ENCODE assay signal across 20 mouse cellular contexts in genomic region chr15:6323577-6323976, GRCm38 (mm10). TPM values are rescaled to one million over a fixed set of nuclear protein-coding genes. Genes with fewer than 3 reads are reported as not detected.
DNase-seq lines count a peak whose midpoint lies in the region; ATAC-seq and TF ChIP-seq lines count a peak whose summit lies in the region.
"Had no signal": no experiment of that assay in that cellular context is flagged by ENCODE, and none has a peak within 500 bp of the region (broad histone marks: within the 10 kb centered on the region; RNA-seq: fewer than 3 reads in every experiment).

No protein-coding gene starts in this region.

- H3K4me2 ChIP-seq in embryonic facial prominence, embryonic 14.5 days (ENCODE audit: low read depth, low read length), result no peak overlapping the region
- H3K4me2 ChIP-seq in lung, embryonic 14.5 days, result no peak overlapping the region
- H3K4me2 ChIP-seq in intestine, embryonic 16.5 days (ENCODE audit: low read depth, low read length), result no peak overlapping the region
- H3K4me2 ChIP-seq: stomach, embryonic 15.5 days had no signal

- H3K27ac ChIP-seq in embryonic facial prominence, embryonic 14.5 days (replicated peaks; ENCODE audit: low read depth, low read length), result no peak overlapping the region
- no peak overlapping the region for H3K27ac ChIP-seq in embryonic facial prominence, embryonic 10.5 days (replicated peaks)
- no peak overlapping the region for H3K27ac ChIP-seq in lung, embryonic 14.5 days (ENCODE audit: low read depth)
- no peak overlapping the region for H3K27ac ChIP-seq in intestine, embryonic 16.5 days (ENCODE audit: low read length)
- no peak overlapping the region for H3K27ac ChIP-seq in heart, embryonic 10.5 days
- H3K27ac ChIP-seq: hindbrain, embryonic 10.5 days; liver, embryonic 14.5 days; stomach, embryonic 15.5 days had no signal

- H3K36me3 ChIP-seq in embryonic facial prominence, embryonic 14.5 days (ENCODE audit: control insufficient read depth, insufficient read depth, low read length), result no peaks in the 10 kb centered on the region
- no peaks in the 10 kb centered on the region for H3K36me3 ChIP-seq in embryonic facial prominence, embryonic 10.5 days (replicated peaks)
- no peaks in the 10 kb centered on the region for H3K36me3 ChIP-seq in lung, embryonic 14.5 days (ENCODE audit: insufficient read depth)
- no peaks in the 10 kb centered on the region for H3K36me3 ChIP-seq in intestine, embryonic 16.5 days (ENCODE audit: control insufficient read depth, insufficient read depth, low read length)
- H3K36me3 ChIP-seq in heart, embryonic 10.5 days, result no peaks in the 10 kb centered on the region
- H3K36me3 ChIP-seq: hindbrain, embryonic 10.5 days; stomach, embryonic 15.5 days had no signal

- H3K27me3 ChIP-seq in embryonic facial prominence, embryonic 14.5 days (replicated peaks; ENCODE audit: control insufficient read depth, insufficient read depth, low read length), result no peaks in the 10 kb centered on the region
- no peaks in the 10 kb centered on the region for H3K27me3 ChIP-seq in embryonic facial prominence, embryonic 10.5 days (replicated peaks; ENCODE audit: low read depth, poor library complexity, severe bottlenecking)
- H3K27me3 ChIP-seq in lung, embryonic 14.5 days (ENCODE audit: insufficient read depth, low read length), result no peaks in the 10 kb centered on the region
- no peaks in the 10 kb centered on the region for H3K27me3 ChIP-seq in intestine, embryonic 16.5 days (replicated peaks; ENCODE audit: control insufficient read depth, insufficient read depth, low read length)
- no peaks in the 10 kb centered on the region for H3K27me3 ChIP-seq in heart, embryonic 10.5 days (ENCODE audit: insufficient read depth, poor library complexity, severe bottlenecking)
- H3K27me3 ChIP-seq: CH12.LX; Patski; stomach, embryonic 15.5 days had no signal

- 58% methylated on average over 7 of the region's 7 CpGs for WGBS in embryonic facial prominence, embryonic 14.5 days
- WGBS in embryonic facial prominence, embryonic 10.5 days, result 85% methylated on average over 7 of the region's 7 CpGs
- 47% methylated on average over 7 of the region's 7 CpGs for WGBS in lung, embryonic 14.5 days
- 46% methylated on average over 7 of the region's 7 CpGs for WGBS in intestine, embryonic 16.5 days
- WGBS in heart, embryonic 10.5 days, result 81% methylated on average over 7 of the region's 7 CpGs

- H3K9me3 ChIP-seq in embryonic facial prominence, embryonic 14.5 days (ENCODE audit: control insufficient read depth, low read length), result no peaks in the 10 kb centered on the region
- H3K9me3 ChIP-seq in embryonic facial prominence, embryonic 10.5 days, result no peaks in the 10 kb centered on the region
- H3K9me3 ChIP-seq in lung, embryonic 14.5 days (ENCODE audit: low read depth, low read length), result no peaks in the 10 kb centered on the region
- H3K9me3 ChIP-seq in intestine, embryonic 16.5 days (ENCODE audit: control insufficient read depth, low read length), result no peaks in the 10 kb centered on the region
- H3K9me3 ChIP-seq in heart, embryonic 10.5 days, result no peaks in the 10 kb centered on the region
- H3K9me3 ChIP-seq: hindbrain, embryonic 10.5 days; stomach, embryonic 15.5 days had no signal

- no peak for TF ChIP-seq CTCF in lung, embryonic 14.5 days (IDR thresholded peaks at IDR 0.05; ENCODE audit: low read depth)

- no peak overlapping the region for H3K9ac ChIP-seq in embryonic facial prominence, embryonic 14.5 days (ENCODE audit: low read depth, low read length)
- H3K9ac ChIP-seq in lung, embryonic 14.5 days, result no peak overlapping the region
- no peak overlapping the region for H3K9ac ChIP-seq in intestine, embryonic 16.5 days (ENCODE audit: low read depth, low read length)
- H3K9ac ChIP-seq: liver, embryonic 14.5 days; stomach, embryonic 15.5 days had no signal

- peak; percentile 54 for DNase-seq in embryonic facial prominence, embryonic 14.5 days (ENCODE audit: low spot score)
- DNase-seq in embryonic facial prominence, embryonic 10.5 days (ENCODE audit: low spot score), result no peak
- DNase-seq in lung, embryonic 14.5 days, result peak; percentile 62
- no peak for DNase-seq in lung, postnatal 14 days
- DNase-seq in brain, adult 2 months (ENCODE audit: low read depth, low spot score), result peak; percentile 58
- peak; percentile 6 to 60 for DNase-seq in layer of hippocampus, postnatal 14 days (ENCODE audit: low spot score in 2 of 2)
- no peak for DNase-seq in heart, embryonic 10.5 days (ENCODE audit: low spot score)
- DNase-seq: adrenal gland, adult 2 months; cerebellum, adult 9-11 months; kidney, adult 18-20 months; kidney, postnatal 36 days; left cerebral cortex, postnatal 4 days; thymus, postnatal 14 days had no signal

- H3K4me3 ChIP-seq in embryonic facial prominence, embryonic 14.5 days (ENCODE audit: low read depth, low read length), result no peak overlapping the region
- H3K4me3 ChIP-seq in embryonic facial prominence, embryonic 10.5 days, result no peak overlapping the region
- no peak overlapping the region for H3K4me3 ChIP-seq in lung, embryonic 14.5 days (ENCODE audit: low read depth, low read length)
- H3K4me3 ChIP-seq in intestine, embryonic 16.5 days (ENCODE audit: low read length), result no peak overlapping the region
- H3K4me3 ChIP-seq in heart, embryonic 10.5 days, result no peak overlapping the region
- H3K4me3 ChIP-seq: hindbrain, embryonic 10.5 days; stomach, embryonic 15.5 days had no signal

- ATAC-seq in embryonic facial prominence, embryonic 14.5 days (ENCODE audit: low read depth), result no peak
- no peak; the same call in 1 of the 2 replicates for ATAC-seq in lung, embryonic 14.5 days (ENCODE audit: insufficient read depth)
- ATAC-seq in intestine, embryonic 16.5 days, result no peak
- ATAC-seq: Patski had no signal

- peaks cover 17% of the 10 kb centered on the region for H3K4me1 ChIP-seq in embryonic facial prominence, embryonic 14.5 days (ENCODE audit: control insufficient read depth, insufficient read depth, low read length)
- H3K4me1 ChIP-seq in embryonic facial prominence, embryonic 10.5 days, result peaks cover 23% of the 10 kb centered on the region
- 0 out of 2 replicates have a peak, but pooled peaks cover 4% of the 10 kb centered on the region for H3K4me1 ChIP-seq in lung, embryonic 14.5 days (ENCODE audit: insufficient read depth)
- H3K4me1 ChIP-seq in intestine, embryonic 16.5 days (ENCODE audit: control insufficient read depth, insufficient read depth, low read length), result peaks cover 5% of the 10 kb centered on the region; the same call in 1 of the 2 replicates
- no peaks in the 10 kb centered on the region for H3K4me1 ChIP-seq in heart, embryonic 10.5 days
- H3K4me1 ChIP-seq: hindbrain, embryonic 10.5 days had no signal

RNA-seq across cellular contexts. Expression of gene Dab2, which starts 24.0 kb away (rescaled TPM):
- polyA plus RNA-seq in embryonic facial prominence, embryonic 14.5 days (2014; fragmentation: Nextera tagmentation; extraction: Ambion mirVana), result 100 and 102 TPM in 2 replicates
- polyA plus RNA-seq in embryonic facial prominence, embryonic 10.5 days (2016; fragmentation: Nextera tagmentation; extraction: Ambion mirVana), result 40.2 and 47.5 TPM in 2 replicates
- polyA plus RNA-seq in lung, embryonic 14.5 days (2014; fragmentation: Nextera tagmentation; extraction: Ambion mirVana), result 50.0 and 53.2 TPM in 2 replicates
- 10 to 100 TPM; 16.1 to 21.7 TPM for total RNA-seq in layer of hippocampus, postnatal 14 days (2021)
- 55.5 and 73.7 TPM in 2 replicates for polyA plus RNA-seq in intestine, embryonic 16.5 days (2015; fragmentation: Nextera tagmentation; extraction: Ambion mirVana)
- 37.0 and 45.7 TPM in 2 replicates for polyA plus RNA-seq in heart, embryonic 10.5 days (2016; fragmentation: Nextera tagmentation; extraction: Ambion mirVana)
- total RNA-seq: megakaryocyte-erythroid progenitor cell, adult 5-6 weeks had no signal

Comparison
In these comparisons a context has a peak if more than half of its experiments do, and no peak if none do; other contexts are left out.
1. DNase-seq: peak in embryonic facial prominence, embryonic 14.5 days (single experiment), lung, embryonic 14.5 days (single experiment), brain, adult 2 months (single experiment) and layer of hippocampus, postnatal 14 days (2 of 2); none in embryonic facial prominence, embryonic 10.5 days (single experiment), lung, postnatal 14 days (single experiment) and heart, embryonic 10.5 days (single experiment).